Mouse (Mus musculus) CH12.LX (cell line): ENCODE data around the gene Olfr49. TPM values are rescaled to one million over a fixed set of nuclear protein-coding genes. Genes with fewer than 3 reads are reported as not detected.

Source experiments
- DNase-seq: peaks from one replicate; pipeline ENCODE4 v3.0.0-alpha.2; 2013; ENCODE audit errors: extremely low read depth
- H3K27ac ChIP-seq: 2 replicates; pipeline ENCODE4 v1.5.1; 2012; ENCODE audit warnings: low read depth, mild to moderate bottlenecking, control low read depth, moderate library complexity; ENCODE audit not compliant: insufficient read depth
- H3K27me3 ChIP-seq: replicated peaks from 2 replicates; pipeline ENCODE3; 2012; ENCODE audit warnings: inconsistent platforms
- H3K36me3 ChIP-seq, 2 experiments: replicated peaks in 1 of 2; 2 replicates each; pipeline versions ENCODE3 to v1.6.1; 2012; ENCODE audit warnings: inconsistent platforms in 1 of 2, low read length in 1 of 2, mild to moderate bottlenecking in 1 of 2, mixed read lengths in 1 of 2, moderate library complexity in 1 of 2; ENCODE audit not compliant: control insufficient read depth in 1 of 2, insufficient read depth in 1 of 2
- H3K4me1 ChIP-seq, 2 experiments: 2 replicates each; pipeline ENCODE4 v1.6.1; 2012; ENCODE audit warnings: inconsistent platforms in 1 of 2, moderate library complexity in 1 of 2; ENCODE audit not compliant: insufficient read depth in 2 of 2, control insufficient read depth in 1 of 2
- H3K4me2 ChIP-seq: 2 replicates; pipeline ENCODE4 v1.6.1; 2012; ENCODE audit warnings: low read depth, mild to moderate bottlenecking, control low read depth; ENCODE audit not compliant: poor library complexity, insufficient read depth, severe bottlenecking
- H3K4me3 ChIP-seq, 3 experiments: fragments of 150-350 bp in 1 of 3; sonication (generic) in 1 of 3; replicated peaks in 1 of 3; 2 replicates each; pipeline versions ENCODE3 to v1.5.1; 2011 to 2012; ENCODE audit warnings: low read depth in 2 of 3, low read length in 2 of 3, mild to moderate bottlenecking in 2 of 3, moderate library complexity in 2 of 3, control low read depth in 1 of 3, improper control_type of control experiment in 1 of 3, inconsistent platforms in 1 of 3, mixed read lengths in 1 of 3; ENCODE audit not compliant: poor library complexity in 1 of 3
- H3K79me2 ChIP-seq: replicated peaks from 2 replicates; pipeline ENCODE4 v1.6.1; 2012; ENCODE audit warnings: mild to moderate bottlenecking, moderate library complexity; ENCODE audit not compliant: control insufficient read depth, poor library complexity, insufficient read depth, severe bottlenecking; ENCODE audit errors: extremely low read depth
- H3K9ac ChIP-seq: 2 replicates; pipeline ENCODE4 v1.6.1; 2012; ENCODE audit warnings: low read depth, mild to moderate bottlenecking, control low read depth, moderate library complexity; ENCODE audit not compliant: insufficient read depth
- H3K9me3 ChIP-seq: replicated peaks from 2 replicates; pipeline ENCODE3; 2012; ENCODE audit warnings: low read length, inconsistent platforms, mixed read lengths
- BHLHE40 ChIP-seq: IDR thresholded peaks from 2 replicates; pipeline ENCODE4 v1.6.1; 2011; ENCODE audit warnings: mild to moderate bottlenecking, low read depth, low read length, improper control_type of control experiment
- CHD1 ChIP-seq: IDR thresholded peaks from 2 replicates; pipeline ENCODE4 v1.6.1; 2012; ENCODE audit warnings: low read depth, low read length, improper control_type of control experiment, inconsistent platforms
- CHD2 ChIP-seq: IDR thresholded peaks from 2 replicates; pipeline ENCODE4 v1.6.1; 2011; ENCODE audit warnings: low read length, improper control_type of control experiment
- CTCF ChIP-seq, 2 experiments: IDR thresholded peaks in 1 of 2; conservative IDR thresholded peaks in 1 of 2; 2 replicates each; pipeline ENCODE4 v1.5.1; 2011 to 2012; ENCODE audit warnings: low read depth in 2 of 2, low read length in 2 of 2, improper control_type of control experiment in 1 of 2, inconsistent platforms in 1 of 2, mild to moderate bottlenecking in 1 of 2, moderate library complexity in 1 of 2
- E2F4 ChIP-seq: IDR thresholded peaks from 2 replicates; pipeline ENCODE4 v1.6.1; 2011; ENCODE audit warnings: low read depth, low read length, improper control_type of control experiment; ENCODE audit not compliant: insufficient replicate concordance
- ELF1 ChIP-seq: IDR thresholded peaks from 2 replicates; pipeline ENCODE4 v1.6.1; 2014; ENCODE audit warnings: low read depth, mild to moderate bottlenecking, inconsistent platforms, low read length, improper control_type of control experiment
- EP300 ChIP-seq: IDR thresholded peaks from 2 replicates; pipeline ENCODE4 v1.6.1; 2011; ENCODE audit warnings: low read length, improper control_type of control experiment
- ETS1 ChIP-seq: conservative IDR thresholded peaks from 2 replicates; pipeline ENCODE4 v1.6.1; 2012; ENCODE audit warnings: low read depth, mild to moderate bottlenecking, inconsistent platforms, low read length, improper control_type of control experiment, moderate library complexity
- GABPA ChIP-seq: IDR thresholded peaks from 2 replicates; pipeline ENCODE4 v1.6.1; 2012; ENCODE audit warnings: low read depth, low read length, improper control_type of control experiment, inconsistent platforms; ENCODE audit not compliant: insufficient replicate concordance
- HCFC1 ChIP-seq: IDR thresholded peaks from 2 replicates; pipeline ENCODE4 v1.6.1; 2012; ENCODE audit warnings: low read depth, mild to moderate bottlenecking, inconsistent platforms, low read length, improper control_type of control experiment
- IRF4 ChIP-seq: IDR thresholded peaks from 2 replicates; pipeline ENCODE4 v1.6.1; 2014; ENCODE audit warnings: low read depth, mild to moderate bottlenecking, inconsistent platforms, low read length, improper control_type of control experiment
- JUN ChIP-seq: IDR thresholded peaks from 2 replicates; pipeline ENCODE4 v1.6.1; 2011; ENCODE audit warnings: low read depth, mild to moderate bottlenecking, low read length, improper control_type of control experiment, moderate library complexity; ENCODE audit not compliant: insufficient read depth
- JUND ChIP-seq: conservative IDR thresholded peaks from 2 replicates; pipeline ENCODE4 v1.6.1; 2011; ENCODE audit warnings: low read depth, low read length, improper control_type of control experiment
- KAT2A ChIP-seq: IDR thresholded peaks from 2 replicates; pipeline ENCODE4 v1.6.1; 2012; ENCODE audit warnings: low read length, improper control_type of control experiment, inconsistent platforms; ENCODE audit not compliant: insufficient replicate concordance
- MAFK ChIP-seq: IDR thresholded peaks from 2 replicates; pipeline ENCODE4 v1.6.1; 2011; ENCODE audit warnings: low read length, improper control_type of control experiment; ENCODE audit not compliant: insufficient replicate concordance
- MAX ChIP-seq: IDR thresholded peaks from 2 replicates; pipeline ENCODE4 v1.6.1; 2011; ENCODE audit warnings: low read length, improper control_type of control experiment
- MAZ ChIP-seq: IDR thresholded peaks from 2 replicates; pipeline ENCODE4 v1.6.1; 2012; ENCODE audit warnings: low read depth, mild to moderate bottlenecking, inconsistent platforms, low read length, improper control_type of control experiment, moderate library complexity
- MEF2A ChIP-seq: IDR thresholded peaks from 2 replicates; pipeline ENCODE4 v1.6.1; 2014; ENCODE audit warnings: low read depth, mild to moderate bottlenecking, inconsistent platforms, low read length, improper control_type of control experiment, borderline replicate concordance
- MXI1 ChIP-seq: IDR thresholded peaks from 2 replicates; pipeline ENCODE4 v1.6.1; 2011; ENCODE audit warnings: mild to moderate bottlenecking, low read depth, low read length, improper control_type of control experiment
- MYC ChIP-seq: IDR thresholded peaks from 2 replicates; pipeline ENCODE4 v1.6.1; 2011; ENCODE audit warnings: low read depth, mild to moderate bottlenecking, improper control_type of control experiment, low read length
- NELFE ChIP-seq: IDR thresholded peaks from 2 replicates; pipeline ENCODE4 v1.6.1; 2011; ENCODE audit warnings: low read depth, low read length, improper control_type of control experiment
- NRF1 ChIP-seq: IDR thresholded peaks from 2 replicates; pipeline ENCODE4 v1.6.1; 2014; ENCODE audit warnings: low read depth, mild to moderate bottlenecking, inconsistent platforms, low read length, improper control_type of control experiment, moderate library complexity
- PAX5 ChIP-seq: IDR thresholded peaks from 2 replicates; pipeline ENCODE4 v1.6.1; 2012; ENCODE audit warnings: low read length, inconsistent platforms, mixed read lengths
- POLR2A ChIP-seq: IDR thresholded peaks from 2 replicates; pipeline ENCODE4 v1.6.1; 2011; ENCODE audit warnings: low read depth, mild to moderate bottlenecking, improper control_type of control experiment, low read length
- POLR2AphosphoS2 ChIP-seq: IDR thresholded peaks from 2 replicates; pipeline ENCODE4 v1.6.1; 2011; ENCODE audit warnings: low read depth, low read length, improper control_type of control experiment
- RAD21 ChIP-seq: IDR thresholded peaks from 2 replicates; pipeline ENCODE4 v1.6.1; 2011; ENCODE audit warnings: low read depth, mild to moderate bottlenecking, low read length, improper control_type of control experiment, moderate library complexity
- RCOR1 ChIP-seq: conservative IDR thresholded peaks from 2 replicates; pipeline ENCODE4 v1.6.1; 2012; ENCODE audit warnings: low read depth, mild to moderate bottlenecking, inconsistent platforms, low read length, improper control_type of control experiment
- SIN3A ChIP-seq: IDR thresholded peaks from 2 replicates; pipeline ENCODE4 v1.6.1; 2012; ENCODE audit warnings: low read length, improper control_type of control experiment, inconsistent platforms
- SMC3 ChIP-seq: IDR thresholded peaks from 2 replicates; pipeline ENCODE4 v1.6.1; 2011; ENCODE audit warnings: low read depth, low read length, improper control_type of control experiment
- TBP ChIP-seq: conservative IDR thresholded peaks from 2 replicates; pipeline ENCODE4 v1.6.1; 2011; ENCODE audit warnings: low read depth, low read length, improper control_type of control experiment
- TCF12 ChIP-seq: IDR thresholded peaks from 2 replicates; pipeline ENCODE4 v1.6.1; 2014; ENCODE audit warnings: low read depth, mild to moderate bottlenecking, inconsistent platforms, low read length, improper control_type of control experiment
- UBTF ChIP-seq: IDR thresholded peaks from 2 replicates; pipeline ENCODE4 v1.6.1; 2012; ENCODE audit warnings: low read depth, mild to moderate bottlenecking, inconsistent platforms, low read length, improper control_type of control experiment, moderate library complexity
- USF1 ChIP-seq: IDR thresholded peaks from 2 replicates; pipeline ENCODE4 v1.6.1; 2014; ENCODE audit warnings: low read depth, mild to moderate bottlenecking, inconsistent platforms, low read length, improper control_type of control experiment
- USF2 ChIP-seq: conservative IDR thresholded peaks from 2 replicates; pipeline ENCODE4 v1.6.1; 2011; ENCODE audit warnings: low read depth, low read length, improper control_type of control experiment
- ZC3H11A ChIP-seq: IDR thresholded peaks from 2 replicates; pipeline ENCODE4 v1.6.1; 2012; ENCODE audit warnings: low read depth, mild to moderate bottlenecking, inconsistent platforms, low read length, improper control_type of control experiment
- ZKSCAN1 ChIP-seq: IDR thresholded peaks from 2 replicates; pipeline ENCODE4 v1.6.1; 2012; ENCODE audit warnings: low read depth, inconsistent platforms, low read length, improper control_type of control experiment, borderline replicate concordance
- ZMIZ1 ChIP-seq: IDR thresholded peaks from 2 replicates; pipeline ENCODE4 v1.6.1; 2012; ENCODE audit warnings: low read depth, mild to moderate bottlenecking, inconsistent platforms, low read length, improper control_type of control experiment
- ZNF384 ChIP-seq: IDR thresholded peaks from 2 replicates; pipeline ENCODE4 v1.6.1; 2012; ENCODE audit warnings: low read depth, low read length, improper control_type of control experiment, inconsistent platforms
- dilution Hi-C: fragments of 300-500 bp; cut with MboI; formaldehyde crosslinking; loops from 2 replicates; pipeline ENCODE4 v1.14.3; 2020; ENCODE audit warnings: low sequenced_read_pairs; ENCODE audit not compliant: extremely low pct_unique_long_range_greater_than_20kb, extremely low pct_ligation_motif_present
- in situ Hi-C: fragments of 300-500 bp; cut with MboI; formaldehyde crosslinking; loops from 3 replicates; pipeline ENCODE4 v1.14.3; 2019; ENCODE audit warnings: low sequenced_read_pairs, low pct_ligation_motif_present, low pct_unique_long_range_greater_than_20kb, mixed read lengths
- polyA plus RNA-seq: library from polyadenylated mRNA; unstranded; fragments of >175 nt; gene quantifications from 2 replicates; pipeline ENCODE4 v1.2.1, GENCODE M21; 2012; ENCODE audit warnings: low read depth; ENCODE audit not compliant: insufficient read length
- total RNA-seq, 2 experiments: library from RNA; depleted of rRNA; stranded (reverse); fragments of 300-350 nt in 1 of 2; fragments of >200 nt in 1 of 2; gene quantifications; 2 replicates each; pipeline ENCODE4 v1.2.3; 2012 to 2014

Olfr49 gene
- total and polyA plus RNA-seq, 3 experiments, result 0.07 TPM; not detected in 2

DNA sequence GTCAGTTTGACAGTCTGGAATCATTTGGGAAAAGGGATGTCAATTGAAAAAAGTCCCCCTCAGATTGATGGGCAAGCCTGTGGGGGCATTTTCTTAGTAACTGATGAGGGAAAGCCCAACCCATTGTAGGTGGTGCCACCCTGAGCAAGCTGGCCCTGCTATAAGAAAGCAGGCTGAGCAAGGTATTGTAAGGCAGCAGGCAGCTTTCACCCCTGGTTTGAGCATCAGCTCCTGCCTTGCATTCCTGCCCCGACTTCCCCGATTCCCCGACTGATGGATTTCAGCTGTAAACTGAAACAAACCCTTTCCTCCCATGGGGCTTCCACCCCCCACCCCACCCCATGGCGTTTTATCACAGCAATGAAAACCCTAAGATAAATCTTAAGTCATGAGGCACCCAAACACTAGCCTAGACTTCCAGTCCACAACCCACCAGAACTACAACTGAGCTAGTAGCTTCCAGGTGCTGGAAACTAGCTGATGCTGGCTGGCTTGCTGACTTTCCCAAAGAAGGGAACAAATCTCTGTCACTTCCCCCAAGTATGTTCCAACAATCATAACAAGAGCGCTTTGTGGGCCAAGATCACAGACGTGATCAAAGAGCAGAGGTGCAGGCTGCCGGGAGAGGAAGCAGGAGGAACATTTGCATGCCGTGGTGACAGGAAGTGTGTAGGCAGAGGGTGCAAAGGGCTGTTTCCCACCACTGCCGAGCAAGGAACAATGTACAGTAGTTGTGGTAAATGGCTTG is 51.8 kb downstream of the Olfr49 start:
- in situ Hi-C loops, result loop anchor here (5.0 to 10.0 kb wide), 2 partner anchors 202 to 414 kb away; partner anchors contain the start of gene Mmp14

DNA sequence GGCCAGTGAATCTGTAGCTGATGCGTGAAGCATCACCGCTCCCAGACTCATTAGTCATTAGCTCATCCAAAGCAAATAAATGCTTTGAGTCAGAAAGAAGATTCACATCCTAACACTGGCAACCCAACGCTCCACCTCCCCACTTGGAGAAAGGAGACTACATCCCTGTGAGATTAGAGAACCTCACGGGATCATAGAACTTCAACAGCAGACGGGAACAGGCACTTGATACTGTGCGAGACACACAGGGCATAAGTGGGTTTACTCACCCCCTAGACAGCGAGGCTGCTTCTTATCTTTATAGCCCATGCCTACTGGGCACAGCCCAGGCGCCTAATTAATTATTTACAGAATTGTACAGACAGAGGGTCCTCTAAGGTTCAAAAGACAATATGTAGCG is 52.6 kb downstream of the Olfr49 start:
- DNase-seq, result peak; percentile 35
- no peaks in the 10 kb centered on the region for H3K27me3 ChIP-seq
- peaks cover 22 to 68% of the 10 kb centered on the region in 2 experiments for H3K4me1 ChIP-seq
- H3K4me2 ChIP-seq, result no peak overlapping the region
- H3K9ac ChIP-seq, result no peak overlapping the region
- H3K27ac ChIP-seq, result peak overlapping the region; percentile 60
- H3K9me3 ChIP-seq, result no peaks in the 10 kb centered on the region
- 0 out of 2 replicates have a peak, but pooled peaks have one; percentile 19 for TF ChIP-seq BHLHE40
- TF ChIP-seq MAZ, result no peak
- in situ Hi-C loops, result loop anchor here (5.0 to 10.0 kb wide), 2 partner anchors 203 to 415 kb away; partner anchors contain the start of gene Mmp14
- H3K36me3 ChIP-seq, result peaks cover 15 to 29% of the 10 kb centered on the region in 2 experiments
- H3K4me3 ChIP-seq, result peak overlapping the region in 1 of 3 experiments; percentile 9
- H3K79me2 ChIP-seq, result no peaks in the 10 kb centered on the region
- dilution Hi-C loops, result no loop called here

More for the DNA sequence above, 51.8 kb downstream of the Olfr49 start:
- peak overlapping the region; percentile 59 for H3K9ac ChIP-seq
- no peaks in the 10 kb centered on the region for H3K79me2 ChIP-seq
- no peaks in the 10 kb centered on the region for H3K9me3 ChIP-seq
- TF ChIP-seq CTCF (conservative IDR thresholded peaks at IDR 0.05 in 1 of 2, IDR thresholded peaks at IDR 0.05 in 1 of 2; ENCODE audit: low read depth in 2 of 2, low read length in 2 of 2) (no peak), ZNF384 (no peak), IRF4 (peak; percentile 96), TCF12 (peak; percentile 94), KAT2A (0 out of 2 replicates have a peak, but pooled peaks have one; percentile 37), POLR2A (peak; percentile 68), UBTF (no peak), HCFC1 (peak; percentile 38; the same call in 1 of the 2 replicates), ZMIZ1 (no peak; the same call in 1 of the 2 replicates), USF2 (no peak), ETS1 (peak; percentile 89), NELFE (peak; percentile 54), SIN3A (peak; percentile 72), SMC3 (peak; percentile 1; the same call in 1 of the 2 replicates), POLR2AphosphoS2 (no peak; the same call in 1 of the 2 replicates), E2F4 (no peak), EP300 (peak; percentile 94), TBP (peak; percentile 71), MYC (no peak), JUN (peak; percentile 58), ZC3H11A (no peak), MAZ (peak; percentile 57; the same call in 1 of the 2 replicates), MXI1 (no peak; the same call in 1 of the 2 replicates), PAX5 (no peak), USF1 (no peak), JUND (peak; percentile 72), MAX (peak; percentile 65; the same call in 1 of the 2 replicates), RCOR1 (peak; percentile 89), MAFK (no peak; the same call in 1 of the 2 replicates), CHD1 (peak; percentile 79), MEF2A (peak; percentile 72), NRF1 (peak; percentile 35; the same call in 1 of the 2 replicates), RAD21 (no peak), CHD2 (peak; percentile 80; the same call in 1 of the 2 replicates), ZKSCAN1 (no peak), BHLHE40 (peak; percentile 92), GABPA (no peak), ELF1 (peak; percentile 79)
- H3K36me3 ChIP-seq, result peaks cover 19 to 36% of the 10 kb centered on the region in 2 experiments
- no peaks in the 10 kb centered on the region for H3K27me3 ChIP-seq
- peak overlapping the region; percentile 95 for H3K27ac ChIP-seq
- peak overlapping the region in 2 of 3 experiments; percentile 25 to 27 for H3K4me3 ChIP-seq
- H3K4me1 ChIP-seq, result peaks cover 22 to 63% of the 10 kb centered on the region in 2 experiments
- peak overlapping the region; percentile 65 for H3K4me2 ChIP-seq
- peak; percentile 94 for DNase-seq
- dilution Hi-C loops, result no loop called here
